Mouse (Mus musculus): ENCODE data around the gene Sardh. TPM values are rescaled to one million over a fixed set of nuclear protein-coding genes. Genes with fewer than 3 reads are reported as not detected.

Sardh gene
- polyA plus RNA-seq, 1 experiment, result 28.4 TPM

DNA sequence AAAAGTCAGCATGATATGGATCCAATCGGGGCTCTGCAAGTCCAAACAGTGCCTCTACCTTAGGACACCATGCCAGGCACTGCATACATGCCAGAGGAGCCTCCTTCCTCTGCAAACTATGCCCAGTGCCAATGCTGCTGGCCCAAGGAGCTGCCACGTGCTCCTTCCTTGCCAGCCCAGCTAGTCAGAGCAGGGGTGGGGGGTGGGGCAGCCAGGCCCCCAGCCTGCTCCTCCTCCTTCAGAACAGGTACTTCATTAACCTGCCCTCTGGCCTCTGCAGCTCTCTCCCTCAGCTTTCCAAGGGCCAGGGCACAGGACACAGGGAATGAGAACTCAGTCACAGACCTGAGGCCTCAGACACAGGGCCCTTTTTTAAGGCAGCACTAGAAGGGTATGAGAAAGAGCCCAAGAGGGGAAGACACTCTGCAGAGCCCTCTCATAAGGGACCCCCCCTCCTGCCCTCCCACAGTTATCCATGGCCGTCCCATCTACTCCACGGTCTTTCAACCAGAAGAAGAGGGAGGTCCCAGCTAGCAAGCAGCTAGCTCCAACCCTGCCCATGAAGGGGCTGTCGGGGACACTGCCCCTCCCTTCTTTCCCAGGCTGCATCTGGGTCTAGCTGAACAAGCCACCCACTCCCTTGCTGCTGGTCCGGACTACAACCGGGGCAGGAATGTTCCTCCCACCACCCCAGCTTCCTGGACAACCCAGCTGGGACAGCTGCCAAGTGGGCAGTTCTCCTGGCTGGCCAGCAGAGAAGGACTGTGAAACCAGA lies 1.2 kb downstream of the Sardh start:
- peak overlapping the region; percentile 6 for H3K4me3 ChIP-seq
- H3K27me3 ChIP-seq (ENCODE audit: control insufficient read depth, insufficient read depth, insufficient read length), result peaks cover 12% of the 10 kb centered on the region
- TF ChIP-seq USF1 (IDR thresholded peaks at IDR 0.05; ENCODE audit: low read depth) (no peak), TCF12 (IDR thresholded peaks at IDR 0.05; ENCODE audit: insufficient read depth, poor library complexity, severe bottlenecking) (no peak), POLR2A (IDR thresholded peaks at IDR 0.05; ENCODE audit: insufficient read length, low read depth) (peak; percentile 64), TCF3 (IDR thresholded peaks at IDR 0.05; ENCODE audit: insufficient read length, low read depth) (no peak), MAX (IDR thresholded peaks at IDR 0.05; ENCODE audit: low read depth) (no peak), POLR2AphosphoS2 (IDR thresholded peaks at IDR 0.05; ENCODE audit: insufficient read length, low read depth) (peak; percentile 29), E2F4 (IDR thresholded peaks at IDR 0.05; ENCODE audit: insufficient read depth) (no peak)
- peak overlapping the region; percentile 90 for H3K4me2 ChIP-seq (ENCODE audit: low read depth)
- H3K36me3 ChIP-seq (ENCODE audit: control insufficient read depth, insufficient read depth), result no peaks in the 10 kb centered on the region
- H3K79me2 ChIP-seq (ENCODE audit: control insufficient read depth, insufficient read depth), result no peaks in the 10 kb centered on the region
- no peak overlapping the region for H3ac ChIP-seq (ENCODE audit: control insufficient read depth, insufficient read length)

DNA sequence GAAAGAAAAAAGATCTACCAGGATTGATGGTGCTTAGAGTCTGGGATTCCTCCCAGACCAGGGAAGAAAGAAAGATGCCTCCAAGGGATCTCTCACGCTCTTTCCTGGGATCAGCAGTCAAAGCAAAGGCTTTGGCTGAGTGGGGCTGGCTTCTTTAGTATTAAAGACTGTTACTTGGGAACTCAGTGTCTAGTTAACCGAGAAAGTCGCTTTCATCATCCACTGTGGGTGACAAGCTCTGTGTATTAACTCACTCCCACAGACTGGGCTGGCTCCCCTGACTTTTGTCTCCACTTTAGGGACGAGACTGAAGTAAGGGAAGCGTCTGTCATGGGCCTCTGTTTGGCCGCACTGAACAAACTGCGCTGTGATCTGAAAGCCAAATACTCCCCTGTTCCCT lies 2.2 kb downstream of the Sardh start:
- Histone ChIP-seq H3ac (ENCODE audit: control insufficient read depth, insufficient read length) (no peak overlapping the region), H3K4me3 (peak overlapping the region; percentile 6), H3K4me2 (ENCODE audit: low read depth) (peak overlapping the region; percentile 90)

DNA sequence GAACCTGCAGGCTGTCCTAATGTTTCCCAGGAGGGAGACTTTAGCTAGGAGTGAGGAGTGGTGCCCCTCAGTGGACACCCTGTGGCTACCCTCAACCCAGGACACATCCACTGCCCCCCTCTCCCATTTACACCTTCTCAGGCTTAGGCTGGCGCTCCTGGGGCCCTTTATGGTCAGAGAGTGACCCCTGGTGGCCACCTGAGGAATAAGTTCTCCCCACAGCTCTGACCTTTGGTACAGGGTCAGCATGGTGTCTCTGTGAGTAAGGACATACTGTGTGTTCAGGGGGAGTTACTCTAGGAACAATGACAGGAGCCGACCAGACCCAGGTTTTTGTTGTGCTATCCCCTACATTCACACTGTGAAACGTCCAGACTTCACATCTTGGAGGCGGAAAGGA lies 10.8 kb downstream of the Sardh start:
- Histone ChIP-seq H3K79me2 (ENCODE audit: control insufficient read depth, insufficient read depth) (no peaks in the 10 kb centered on the region), H3ac (ENCODE audit: control insufficient read depth, insufficient read length) (no peak overlapping the region), H3K4me2 (ENCODE audit: low read depth) (no peak overlapping the region), H3K4me3 (no peak overlapping the region), H3K27me3 (ENCODE audit: control insufficient read depth, insufficient read depth, insufficient read length) (no peaks in the 10 kb centered on the region), H3K36me3 (ENCODE audit: control insufficient read depth, insufficient read depth) (no peaks in the 10 kb centered on the region)
- TF ChIP-seq TCF3 (IDR thresholded peaks at IDR 0.05; ENCODE audit: insufficient read length, low read depth) (no peak), CEBPB (IDR thresholded peaks at IDR 0.05; ENCODE audit: insufficient read depth, poor library complexity, severe bottlenecking) (no peak), MYOD1 (IDR thresholded peaks at IDR 0.05; ENCODE audit: control insufficient read depth in 1 of 3, insufficient read length in 2 of 3, low read depth in 2 of 3) (no peak), MYOG (IDR thresholded peaks at IDR 0.05; ENCODE audit: control insufficient read depth in 1 of 3, insufficient read depth in 1 of 3, insufficient read length in 2 of 3, low read depth in 2 of 3) (no peak)

More for the DNA sequence above, 2.2 kb downstream of the Sardh start:
- peaks cover 7% of the 10 kb centered on the region for H3K27me3 ChIP-seq (ENCODE audit: control insufficient read depth, insufficient read depth, insufficient read length)
- no peaks in the 10 kb centered on the region for H3K36me3 ChIP-seq (ENCODE audit: control insufficient read depth, insufficient read depth)
- TF ChIP-seq TCF12 (IDR thresholded peaks at IDR 0.05; ENCODE audit: insufficient read depth, poor library complexity, severe bottlenecking) (no peak), E2F4 (IDR thresholded peaks at IDR 0.05; ENCODE audit: insufficient read depth) (no peak), MAX (IDR thresholded peaks at IDR 0.05; ENCODE audit: low read depth) (no peak)
- no peaks in the 10 kb centered on the region for H3K79me2 ChIP-seq (ENCODE audit: control insufficient read depth, insufficient read depth)

- Histone ChIP-seq H3K27me3 (ENCODE audit: control insufficient read depth, insufficient read depth, insufficient read length) (no peaks in the 10 kb centered on the region), H3ac (ENCODE audit: control insufficient read depth, insufficient read length) (no peak overlapping the region)
Observed at GRCm38 (mm10) chr2:27235729-27236128, 12.4 kb downstream of the Sardh start.

GRCm38 (mm10) chr2:27232376-27232775 lies 15.8 kb downstream of the Sardh start:
- Histone ChIP-seq H3K79me2 (ENCODE audit: control insufficient read depth, insufficient read depth) (no peaks in the 10 kb centered on the region), H3K36me3 (ENCODE audit: control insufficient read depth, insufficient read depth) (no peaks in the 10 kb centered on the region), H3K27me3 (ENCODE audit: control insufficient read depth, insufficient read depth, insufficient read length) (no peaks in the 10 kb centered on the region), H3K4me2 (ENCODE audit: low read depth) (no peak overlapping the region), H3K4me3 (no peak overlapping the region), H3ac (ENCODE audit: control insufficient read depth, insufficient read length) (no peak overlapping the region)
- TF ChIP-seq E2F4 (IDR thresholded peaks at IDR 0.05; ENCODE audit: insufficient read depth) (no peak), MAX (IDR thresholded peaks at IDR 0.05; ENCODE audit: low read depth) (no peak), POLR2A (IDR thresholded peaks at IDR 0.05; ENCODE audit: insufficient read length, low read depth) (no peak), TCF12 (IDR thresholded peaks at IDR 0.05; ENCODE audit: insufficient read depth, poor library complexity, severe bottlenecking) (no peak), TCF3 (IDR thresholded peaks at IDR 0.05; ENCODE audit: insufficient read length, low read depth) (no peak), SRF (IDR thresholded peaks at IDR 0.05; ENCODE audit: control insufficient read depth, insufficient read length, low read depth) (no peak), MYOD1 (IDR thresholded peaks at IDR 0.05; ENCODE audit: control insufficient read depth in 1 of 3, insufficient read length in 2 of 3, low read depth in 2 of 3) (no peak), REST (IDR thresholded peaks at IDR 0.05; ENCODE audit: insufficient read depth, insufficient read length) (no peak), POLR2AphosphoS2 (IDR thresholded peaks at IDR 0.05; ENCODE audit: insufficient read length, low read depth) (no peak), USF1 (IDR thresholded peaks at IDR 0.05; ENCODE audit: low read depth) (no peak), MYOG (IDR thresholded peaks at IDR 0.05; ENCODE audit: control insufficient read depth in 1 of 3, insufficient read depth in 1 of 3, insufficient read length in 2 of 3, low read depth in 2 of 3) (no peak), CEBPB (IDR thresholded peaks at IDR 0.05; ENCODE audit: insufficient read depth, poor library complexity, severe bottlenecking) (no peak)

More at GRCm38 (mm10) chr2:27235729-27236128, 12.4 kb downstream of the Sardh start:
- Histone ChIP-seq H3K4me3 (no peak overlapping the region), H3K79me2 (ENCODE audit: control insufficient read depth, insufficient read depth) (no peaks in the 10 kb centered on the region), H3K4me2 (ENCODE audit: low read depth) (no peak overlapping the region), H3K36me3 (ENCODE audit: control insufficient read depth, insufficient read depth) (no peaks in the 10 kb centered on the region)
- TF ChIP-seq E2F4 (IDR thresholded peaks at IDR 0.05; ENCODE audit: insufficient read depth) (no peak), REST (IDR thresholded peaks at IDR 0.05; ENCODE audit: insufficient read depth, insufficient read length) (no peak), TCF3 (IDR thresholded peaks at IDR 0.05; ENCODE audit: insufficient read length, low read depth) (no peak), MYOD1 (IDR thresholded peaks at IDR 0.05; ENCODE audit: control insufficient read depth in 1 of 3, insufficient read length in 2 of 3, low read depth in 2 of 3) (no peak), POLR2AphosphoS2 (IDR thresholded peaks at IDR 0.05; ENCODE audit: insufficient read length, low read depth) (no peak), MAX (IDR thresholded peaks at IDR 0.05; ENCODE audit: low read depth) (no peak), MYOG (IDR thresholded peaks at IDR 0.05; ENCODE audit: control insufficient read depth in 1 of 3, insufficient read depth in 1 of 3, insufficient read length in 2 of 3, low read depth in 2 of 3) (no peak), CEBPB (IDR thresholded peaks at IDR 0.05; ENCODE audit: insufficient read depth, poor library complexity, severe bottlenecking) (no peak), SRF (IDR thresholded peaks at IDR 0.05; ENCODE audit: control insufficient read depth, insufficient read length, low read depth) (no peak), USF1 (IDR thresholded peaks at IDR 0.05; ENCODE audit: low read depth) (no peak), POLR2A (IDR thresholded peaks at IDR 0.05; ENCODE audit: insufficient read length, low read depth) (no peak), TCF12 (IDR thresholded peaks at IDR 0.05; ENCODE audit: insufficient read depth, poor library complexity, severe bottlenecking) (no peak)
